Mouse (Mus musculus) activated CD4-positive, CD25-positive, alpha-beta regulatory T cell, adult 9 weeks (primary cell): Measurements from ENCODE around the gene Sp110. TPM values are rescaled to one million over a fixed set of nuclear protein-coding genes. Genes with fewer than 3 reads are reported as not detected.

ENCODE experiments used
- polyA plus RNA-seq: library from polyadenylated mRNA; unstranded; fragments of 100-300 nt; shearing (Covaris generic); gene quantifications from one replicate; pipeline ENCODE4 v1.2.1, GENCODE M21; 2017

The Sp110 gene
- polyA plus RNA-seq, result 267 TPM

DNA sequence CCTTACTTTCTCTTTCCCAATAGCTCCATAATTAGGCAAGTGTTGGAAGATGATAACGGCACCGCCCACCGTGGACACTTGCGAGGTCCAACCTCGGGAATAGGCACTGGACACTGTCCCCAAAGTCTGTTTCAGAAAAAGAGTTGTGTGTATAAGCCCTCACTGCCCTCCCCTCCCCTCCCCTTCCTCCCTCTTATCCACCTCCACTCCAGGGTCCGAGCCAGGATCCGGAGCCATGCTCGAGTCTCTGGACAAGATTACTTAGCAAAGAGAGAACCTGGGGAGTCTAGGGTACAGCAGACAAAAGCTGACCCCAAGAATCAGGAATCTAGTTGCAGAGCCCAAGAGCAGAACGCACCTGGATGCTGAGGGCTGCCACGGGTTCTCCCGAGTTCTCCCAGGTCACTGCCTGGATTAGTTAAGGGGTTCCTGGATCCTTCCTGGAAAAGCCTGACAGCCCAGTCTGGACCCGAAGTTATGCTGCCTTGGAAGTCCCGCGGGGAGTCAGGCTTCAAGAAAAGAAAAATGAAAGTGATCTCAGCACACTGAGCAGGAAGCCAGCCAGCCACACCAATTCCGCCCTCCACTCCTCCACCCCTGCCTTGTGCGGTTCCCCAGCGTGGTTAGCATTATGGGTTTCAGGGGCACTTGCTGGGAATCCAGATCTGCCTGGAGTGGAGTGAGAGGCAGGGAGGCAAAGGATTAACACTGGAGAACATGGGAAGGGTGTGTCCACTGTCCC, at the start of gene Sp110:
Gene Sp110, minus strand, starts transcription at position 547 of the 742 bp plus-strand sequence.

DNA sequence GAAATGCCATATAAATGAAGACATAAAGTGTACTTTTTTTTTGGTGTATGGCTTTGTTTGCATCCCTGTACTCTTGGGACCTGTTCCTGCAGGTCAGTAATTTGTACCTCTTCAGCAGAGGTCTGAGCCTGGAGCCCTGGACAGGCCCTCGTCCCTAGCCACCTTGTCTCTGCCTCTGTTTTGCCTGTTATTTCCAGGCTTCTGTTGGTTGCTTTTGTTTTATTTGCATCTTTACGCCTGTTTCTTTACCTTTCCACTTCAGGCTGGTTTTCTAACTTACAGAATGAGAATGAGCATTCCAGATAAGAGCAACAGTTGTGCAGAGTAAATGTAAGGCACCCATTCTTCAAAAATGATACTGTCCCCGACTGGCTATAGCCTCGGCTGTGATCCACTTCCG, 1.5 kb upstream of the Sp110 start, which contains the start of gene Sp140:
Gene Sp140, plus strand, starts transcription at position 301 of the 400 bp plus-strand sequence.

DNA sequence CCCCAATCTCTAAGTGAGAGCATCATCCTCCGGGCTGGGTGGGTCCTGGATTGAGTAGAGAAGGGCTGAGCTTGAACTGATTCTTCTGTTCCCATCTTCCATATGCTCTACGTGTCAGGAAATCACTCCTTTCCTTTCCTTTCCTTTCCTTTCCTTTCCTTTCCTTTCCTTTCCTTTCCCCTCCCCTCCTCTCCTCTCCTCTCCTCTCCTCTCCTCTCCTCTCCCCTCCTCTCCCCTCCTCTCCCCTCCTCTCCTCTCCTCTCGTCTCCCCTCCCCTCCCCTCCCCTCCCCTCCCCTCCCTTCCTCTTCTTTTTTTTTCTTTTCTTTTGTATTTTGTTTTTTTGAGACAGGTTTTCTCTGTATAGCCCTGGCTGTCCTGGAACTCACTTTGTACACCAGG, 23.2 kb downstream of the Sp110 start, which contains the start of gene G530012D18Rik:
Gene G530012D18Rik, plus strand, starts transcription at position 301 of the 400 bp plus-strand sequence.

Other genes starting within 250 kb of the Sp110 start
- gene G530012D18Rik, start 23.1 kb downstream of the Sp110 start, polyA plus RNA-seq, result not detected
- 57.5 TPM for gene Sp140, start 1.6 kb upstream of the Sp110 start, polyA plus RNA-seq
- 916 TPM for gene Sp100, start 51.2 kb upstream of the Sp110 start, polyA plus RNA-seq
- 36.7 TPM for gene A630001G21Rik, start 179.8 kb upstream of the Sp110 start, polyA plus RNA-seq
- gene Cab39, start 194.6 kb upstream of the Sp110 start, polyA plus RNA-seq, result 25.3 TPM